7 mouse cellular contexts compared by ENCODE assay signal in genomic region chr2:167503896-167504349, GRCm38 (mm10). TPM values are rescaled to one million over a fixed set of nuclear protein-coding genes. Genes with fewer than 3 reads are reported as not detected.
DNase-seq lines count a peak whose midpoint lies in the region; ATAC-seq and TF ChIP-seq lines count a peak whose summit lies in the region.

No protein-coding gene starts in this region.

- no peak for TF ChIP-seq CTCF in E14TG2a.4 (conservative IDR thresholded peaks at IDR 0.05; ENCODE audit: low read length)

- peak; percentile 64 to 66 for DNase-seq in adrenal gland, adult 18-20 months (ENCODE audit: low spot score in 2 of 2)
- DNase-seq in heart, postnatal 10 days = peak; percentile 67 to 69
- DNase-seq in limb, embryonic 10.5 days (ENCODE audit: low spot score) = no peak
- DNase-seq in midbrain, embryonic 11.5 days (ENCODE audit: low spot score, missing footprints) = peak; percentile 93
- peak; percentile 57 to 60 for DNase-seq in thymus, adult 18-20 months

- H3K27ac ChIP-seq in embryonic facial prominence, embryonic 12.5 days = peak overlapping the region; percentile 84
- H3K27ac ChIP-seq in limb, embryonic 10.5 days = peak overlapping the region; percentile 98
- peak overlapping the region; percentile 77 for H3K27ac ChIP-seq in midbrain, embryonic 11.5 days (ENCODE audit: low read depth, low read length)

- H3K4me2 ChIP-seq in embryonic facial prominence, embryonic 12.5 days (replicated peaks) = peak overlapping the region; percentile 93
- peak overlapping the region; percentile 73 for H3K4me2 ChIP-seq in midbrain, embryonic 11.5 days

- H3K4me3 ChIP-seq in E14TG2a.4 (replicated peaks; ENCODE audit: low read length) = peak overlapping the region; percentile 96
- peak overlapping the region; percentile 96 for H3K4me3 ChIP-seq in embryonic facial prominence, embryonic 12.5 days
- peak overlapping the region; percentile 100 for H3K4me3 ChIP-seq in limb, embryonic 10.5 days
- H3K4me3 ChIP-seq in midbrain, embryonic 11.5 days (ENCODE audit: low read depth, low read length) = peak overlapping the region; percentile 98

- peak; percentile 12; the same call in 1 of the 2 replicates for ATAC-seq in embryonic facial prominence, embryonic 12.5 days (ENCODE audit: insufficient number of reproducible peaks, insufficient read depth, low FRiP score, low TSS enrichment)
- peak; percentile 12; the same call in 1 of the 2 replicates for ATAC-seq in midbrain, embryonic 11.5 days (ENCODE audit: low FRiP score)

- under 1% methylated on average over 32 of the region's 32 CpGs for WGBS in embryonic facial prominence, embryonic 12.5 days
- WGBS in limb, embryonic 10.5 days = 1% methylated on average over 32 of the region's 32 CpGs
- WGBS in midbrain, embryonic 11.5 days = under 1% methylated on average over 31 of the region's 32 CpGs

- H3K4me1 ChIP-seq in E14TG2a.4 (replicated peaks; ENCODE audit: low read depth, low read length) = peaks cover 55% of the 10 kb centered on the region
- H3K4me1 ChIP-seq in embryonic facial prominence, embryonic 12.5 days = peaks cover 26% of the 10 kb centered on the region
- peaks cover 33% of the 10 kb centered on the region for H3K4me1 ChIP-seq in limb, embryonic 10.5 days
- H3K4me1 ChIP-seq in midbrain, embryonic 11.5 days (ENCODE audit: control insufficient read depth, insufficient read depth, low read length) = peaks cover 16% of the 10 kb centered on the region

- no peaks in the 10 kb centered on the region for H3K27me3 ChIP-seq in E14TG2a.4 (ENCODE audit: insufficient read depth, low read length)
- H3K27me3 ChIP-seq in embryonic facial prominence, embryonic 12.5 days = no peaks in the 10 kb centered on the region
- no peaks in the 10 kb centered on the region for H3K27me3 ChIP-seq in limb, embryonic 10.5 days (ENCODE audit: low read depth, poor library complexity, severe bottlenecking)
- H3K27me3 ChIP-seq in midbrain, embryonic 11.5 days (ENCODE audit: control insufficient read depth, insufficient read depth, low read length) = no peaks in the 10 kb centered on the region

- intact Hi-C loops in heart, postnatal 10 days (cut with DNase I) = no loop called here

- peaks cover 47% of the 10 kb centered on the region for H3K36me3 ChIP-seq in E14TG2a.4 (ENCODE audit: insufficient read depth, low read length)
- H3K36me3 ChIP-seq in embryonic facial prominence, embryonic 12.5 days = peaks cover 22% of the 10 kb centered on the region
- H3K36me3 ChIP-seq in limb, embryonic 10.5 days = peaks cover 45% of the 10 kb centered on the region
- peaks cover 4% of the 10 kb centered on the region for H3K36me3 ChIP-seq in midbrain, embryonic 11.5 days (ENCODE audit: control insufficient read depth, insufficient read depth, low read length)

- H3K9ac ChIP-seq in embryonic facial prominence, embryonic 12.5 days = peak overlapping the region; percentile 96
- H3K9ac ChIP-seq in midbrain, embryonic 11.5 days (ENCODE audit: low read length) = peak overlapping the region; percentile 98

- no peaks in the 10 kb centered on the region for H3K9me3 ChIP-seq in E14TG2a.4 (ENCODE audit: low read length)
- H3K9me3 ChIP-seq in embryonic facial prominence, embryonic 12.5 days = no peaks in the 10 kb centered on the region
- H3K9me3 ChIP-seq in limb, embryonic 10.5 days (replicated peaks) = no peaks in the 10 kb centered on the region
- H3K9me3 ChIP-seq in midbrain, embryonic 11.5 days (ENCODE audit: control insufficient read depth, low read length) = no peaks in the 10 kb centered on the region

RNA-seq across cellular contexts. Expression of gene Spata2, which starts 11.2 kb away (rescaled TPM):
- 10 to 100 TPM; 41.1 to 42.8 TPM for total RNA-seq in adrenal gland, adult 18-20 months (2021)
- 14.3 and 16.3 TPM in 2 replicates for polyA plus RNA-seq in embryonic facial prominence, embryonic 12.5 days (2016; fragmentation: Nextera tagmentation; extraction: Ambion mirVana)
- 10 to 100 TPM; 24.0 to 24.9 TPM for total RNA-seq in heart, postnatal 10 days (2021)
- 19.5 and 21.5 TPM in 2 replicates for polyA plus RNA-seq in limb, embryonic 10.5 days (2016; fragmentation: Nextera tagmentation; extraction: Ambion mirVana)
- polyA plus RNA-seq in midbrain, embryonic 11.5 days (2014; fragmentation: Nextera tagmentation; extraction: Ambion mirVana) = 15.6 and 15.8 TPM in 2 replicates

RNA-seq across cellular contexts. Expression of gene Rnf114, which starts 11.5 kb away (rescaled TPM):
- total RNA-seq in adrenal gland, adult 18-20 months (2021) = 100 to 1,000 TPM in 1 of 2 experiments, 10 to 100 TPM in 1; 88.3 to 103 TPM
- polyA plus RNA-seq in embryonic facial prominence, embryonic 12.5 days (2016; fragmentation: Nextera tagmentation; extraction: Ambion mirVana) = 94.4 and 96.9 TPM in 2 replicates
- 10 to 100 TPM; 41.9 to 47.1 TPM for total RNA-seq in heart, postnatal 10 days (2021)
- 130 and 131 TPM in 2 replicates for polyA plus RNA-seq in limb, embryonic 10.5 days (2016; fragmentation: Nextera tagmentation; extraction: Ambion mirVana)
- polyA plus RNA-seq in midbrain, embryonic 11.5 days (2014; fragmentation: Nextera tagmentation; extraction: Ambion mirVana) = 140 and 150 TPM in 2 replicates

RNA-seq across cellular contexts. Expression of gene Snai1, which starts 34.1 kb away (rescaled TPM):
- 1 to 10 TPM; 6.3 to 8.8 TPM for total RNA-seq in adrenal gland, adult 18-20 months (2021)
- 76.3 and 83.4 TPM in 2 replicates for polyA plus RNA-seq in embryonic facial prominence, embryonic 12.5 days (2016; fragmentation: Nextera tagmentation; extraction: Ambion mirVana)
- total RNA-seq in heart, postnatal 10 days (2021) = 1 to 10 TPM; 3.6 to 4.1 TPM
- polyA plus RNA-seq in limb, embryonic 10.5 days (2016; fragmentation: Nextera tagmentation; extraction: Ambion mirVana) = 94.9 and 118 TPM in 2 replicates
- polyA plus RNA-seq in midbrain, embryonic 11.5 days (2014; fragmentation: Nextera tagmentation; extraction: Ambion mirVana) = 18.4 and 20.8 TPM in 2 replicates
